Mouse (Mus musculus): ENCODE measurements around the gene Fcna. TPM values are rescaled to one million over a fixed set of nuclear protein-coding genes. Genes with fewer than 3 reads are reported as not detected.
A peak's percentile ranks its signal among the peaks of the same experiment; 100 is the strongest.

Gene Fcna
- polyA plus RNA-seq, 1 experiment: 0.97 TPM

- DNase-seq (ENCODE audit: low read depth): peak; percentile 25
- TF ChIP-seq CTCF (IDR thresholded peaks at IDR 0.05; ENCODE audit: borderline replicate concordance, extremely low read depth, insufficient read depth, insufficient read length) (no peak), POLR2A (IDR thresholded peaks at IDR 0.05; ENCODE audit: borderline replicate concordance, extremely low read depth, insufficient read depth, insufficient read length, poor library complexity, severe bottlenecking) (no peak)
Observed at GRCm38 (mm10) chr2:25576965-25577891, 50.6 kb downstream of the Fcna start.

- TF ChIP-seq POLR2A (IDR thresholded peaks at IDR 0.05; ENCODE audit: borderline replicate concordance, extremely low read depth, insufficient read depth, insufficient read length, poor library complexity, severe bottlenecking) (no peak), CTCF (IDR thresholded peaks at IDR 0.05; ENCODE audit: borderline replicate concordance, extremely low read depth, insufficient read depth, insufficient read length) (no peak)
- no peak for DNase-seq (ENCODE audit: low read depth)
Observed at GRCm38 (mm10) chr2:25576028-25576850, 51.6 kb downstream of the Fcna start.

GRCm38 (mm10) chr2:25575432-25576027 is 52.3 kb downstream of the Fcna start:
- TF ChIP-seq CTCF (IDR thresholded peaks at IDR 0.05; ENCODE audit: borderline replicate concordance, extremely low read depth, insufficient read depth, insufficient read length): no peak
- TF ChIP-seq POLR2A (IDR thresholded peaks at IDR 0.05; ENCODE audit: borderline replicate concordance, extremely low read depth, insufficient read depth, insufficient read length, poor library complexity, severe bottlenecking): no peak
- DNase-seq (ENCODE audit: low read depth): no peak

Other genes with a start within 250 kb of the Fcna start
- gene Entpd2, start 232.2 kb downstream of the Fcna start, polyA plus RNA-seq (2012; rRNA removed): 2.2 and 2.3 TPM in 2 replicates
- 621 and 644 TPM in 2 replicates for gene Npdc1, start 228.7 kb downstream of the Fcna start, polyA plus RNA-seq (2012; rRNA removed)
- gene Fut7, start 204.8 kb downstream of the Fcna start, polyA plus RNA-seq (2012; rRNA removed): 0.42 and 0.57 TPM in 2 replicates
- gene Abca2, start 199.3 kb downstream of the Fcna start, polyA plus RNA-seq (2012; rRNA removed): 29.8 and 60.6 TPM in 2 replicates
- gene Clic3, start 171.2 kb downstream of the Fcna start, polyA plus RNA-seq (2012; rRNA removed): 1.1 and 1.9 TPM in 2 replicates
- gene Paxx, start 166.9 kb downstream of the Fcna start, polyA plus RNA-seq (2012; rRNA removed): 109 and 142 TPM in 2 replicates
- 60.4 and 73.5 TPM in 2 replicates for gene Ptgds, start 158.0 kb downstream of the Fcna start, polyA plus RNA-seq (2012; rRNA removed)
- gene Lcn12, start 134.1 kb downstream of the Fcna start, polyA plus RNA-seq (2012; rRNA removed): not detected in 2 replicates
- 27.8 and 61.1 TPM in 2 replicates for gene Fbxw5, start 127.3 kb downstream of the Fcna start, polyA plus RNA-seq (2012; rRNA removed)
- 1.9 and 3.6 TPM in 2 replicates for gene C8g, start 126.3 kb downstream of the Fcna start, polyA plus RNA-seq (2012; rRNA removed)
- gene Traf2, start 81.1 kb downstream of the Fcna start, polyA plus RNA-seq (2012; rRNA removed): 12.6 and 13.8 TPM in 2 replicates
- gene Edf1, start 70.2 kb downstream of the Fcna start, polyA plus RNA-seq (2012; rRNA removed): 166 and 189 TPM in 2 replicates
- 5.0 and 8.2 TPM in 2 replicates for gene Mamdc4, start 53.2 kb downstream of the Fcna start, polyA plus RNA-seq (2012; rRNA removed)
- gene Phpt1, start 52.8 kb downstream of the Fcna start, polyA plus RNA-seq (2012; rRNA removed): 138 and 169 TPM in 2 replicates
- 24.5 and 30.3 TPM in 2 replicates for gene Ajm1, start 46.3 kb downstream of the Fcna start, polyA plus RNA-seq (2012; rRNA removed)
- gene Rabl6, start 19.5 kb downstream of the Fcna start, polyA plus RNA-seq (2012; rRNA removed): 86.1 and 87.9 TPM in 2 replicates
- 0.03 and 0.07 TPM in 2 replicates for gene Ccdc183, start 10.4 kb downstream of the Fcna start, polyA plus RNA-seq (2012; rRNA removed)
- gene Tmem141, start 6.0 kb downstream of the Fcna start, polyA plus RNA-seq (2012; rRNA removed): 31.7 and 34.8 TPM in 2 replicates
- 0.24 TPM in 1 of 2 replicates, not detected in the other for gene Lcn8, start 25.1 kb upstream of the Fcna start, polyA plus RNA-seq (2012; rRNA removed)
- gene Lcn5, start 29.9 kb upstream of the Fcna start, polyA plus RNA-seq (2012; rRNA removed): not detected in 2 replicates
- not detected in 2 replicates for gene Lcn6, start 48.8 kb upstream of the Fcna start, polyA plus RNA-seq (2012; rRNA removed)
- gene Lcn10, start 54.7 kb upstream of the Fcna start, polyA plus RNA-seq (2012; rRNA removed): not detected in 2 replicates
- not detected in 2 replicates for gene Obp2a, start 72.0 kb upstream of the Fcna start, polyA plus RNA-seq (2012; rRNA removed)
- gene Bmyc, start 78.7 kb upstream of the Fcna start, polyA plus RNA-seq (2012; rRNA removed): 64.5 and 74.8 TPM in 2 replicates
- gene Obp2b, start 109.0 kb upstream of the Fcna start, polyA plus RNA-seq (2012; rRNA removed): not detected in 2 replicates
- not detected in 2 replicates for gene Lcn3, start 137.5 kb upstream of the Fcna start, polyA plus RNA-seq (2012; rRNA removed)
- gene Lcn11, start 149.0 kb upstream of the Fcna start, polyA plus RNA-seq (2012; rRNA removed): not detected in 2 replicates
- not detected in 2 replicates for gene Gm13539, start 154.2 kb upstream of the Fcna start, polyA plus RNA-seq (2012; rRNA removed)
- gene Glt6d1, start 187.8 kb upstream of the Fcna start, polyA plus RNA-seq (2012; rRNA removed): not detected in 2 replicates
- gene Lcn9, start 195.1 kb upstream of the Fcna start, polyA plus RNA-seq (2012; rRNA removed): not detected in 2 replicates
- gene Sohlh1, start 219.2 kb upstream of the Fcna start, polyA plus RNA-seq (2012; rRNA removed): not detected in 2 replicates
- 52.1 and 60.1 TPM in 2 replicates for gene Kcnt1, start 235.7 kb upstream of the Fcna start, polyA plus RNA-seq (2012; rRNA removed)

Measured in brain, embryonic 14.5 days (tissue).